Mouse (Mus musculus) layer of hippocampus, adult 8-10 months (tissue): ENCODE data around the gene Gria2. TPM values are rescaled to one million over a fixed set of nuclear protein-coding genes. Genes with fewer than 3 reads are reported as not detected.

ENCODE experiments used
- DNase-seq, 2 experiments: peaks; one replicate each; pipeline ENCODE4 v3.0.0; 2022; ENCODE audit warnings: low spot score in 2 of 2
- total RNA-seq, 4 experiments: library from RNA; stranded (reverse); gene quantifications; 2 replicates each; pipeline ENCODE4 v1.2.4; 2022

Gene Gria2
- 100 to 1,000 TPM; 547 to 714 (median 646) TPM for total RNA-seq

DNA sequence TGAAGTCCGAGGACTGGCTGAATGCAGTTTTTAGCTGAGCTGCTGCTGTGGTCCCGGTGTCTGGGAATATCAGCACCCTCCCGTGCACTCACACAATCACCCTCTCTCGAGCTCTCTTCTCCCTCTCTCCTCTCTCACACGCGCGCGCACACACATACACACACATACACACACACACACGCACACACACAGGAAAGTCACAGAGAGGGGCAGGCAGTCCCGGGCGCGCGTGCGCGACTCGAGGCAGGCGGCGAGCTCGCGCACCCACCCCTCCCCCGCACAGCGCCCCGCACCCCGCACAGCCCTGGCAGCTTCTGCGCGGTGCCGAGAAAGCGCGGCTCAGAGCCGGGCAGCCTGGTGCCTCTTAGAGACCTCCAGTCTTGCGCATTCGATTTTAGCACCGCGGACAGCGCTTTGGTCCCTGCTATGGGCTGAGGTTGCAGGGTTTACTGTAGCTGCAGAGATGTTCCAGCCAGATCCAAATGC lies at the start of gene Gria2:
Gria2 (minus strand) TSS at position 240 of the 486 bp plus-strand sequence.
- peak; percentile 88 to 90 for DNase-seq

DNA sequence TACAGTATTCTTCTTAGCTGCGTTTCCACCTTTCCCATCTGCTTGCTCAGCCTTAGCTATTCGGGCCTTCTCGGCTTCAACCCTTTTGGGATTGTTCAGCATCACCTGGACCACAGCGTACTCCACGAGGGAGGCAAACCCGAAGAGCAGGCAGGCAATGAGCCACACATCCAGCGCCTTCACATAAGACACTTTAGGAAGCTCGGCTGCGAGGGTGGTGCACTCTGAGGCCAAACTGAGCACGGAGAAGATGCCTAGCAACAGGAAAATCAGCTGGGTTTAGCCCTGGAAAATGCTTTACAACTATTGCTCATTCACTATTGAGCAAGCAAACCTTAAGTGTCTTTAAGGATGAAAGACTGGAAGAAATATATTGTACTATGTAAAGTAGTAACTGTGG lies 48.3 kb upstream of the Gria2 start:
- DNase-seq: no peak

DNA sequence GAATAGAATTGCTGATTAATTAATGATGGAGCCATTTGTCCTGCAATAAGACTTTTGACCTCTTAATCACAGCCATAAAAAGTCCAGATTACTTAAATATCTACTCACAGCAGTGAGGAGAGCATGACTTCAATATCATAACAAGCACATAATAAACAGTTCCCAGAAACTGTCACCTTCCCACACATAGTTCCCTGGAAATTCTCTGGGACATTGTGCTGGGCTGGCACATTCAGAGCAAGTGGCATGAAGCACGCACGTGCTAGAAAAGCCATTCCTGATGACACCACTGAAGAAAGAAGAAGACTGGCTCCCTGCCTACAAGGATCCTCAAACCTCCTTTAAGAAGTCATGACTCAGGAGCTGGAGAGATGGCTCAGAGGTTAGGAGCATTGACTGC lies 43.0 kb upstream of the Gria2 start:
- DNase-seq: no peak

DNA sequence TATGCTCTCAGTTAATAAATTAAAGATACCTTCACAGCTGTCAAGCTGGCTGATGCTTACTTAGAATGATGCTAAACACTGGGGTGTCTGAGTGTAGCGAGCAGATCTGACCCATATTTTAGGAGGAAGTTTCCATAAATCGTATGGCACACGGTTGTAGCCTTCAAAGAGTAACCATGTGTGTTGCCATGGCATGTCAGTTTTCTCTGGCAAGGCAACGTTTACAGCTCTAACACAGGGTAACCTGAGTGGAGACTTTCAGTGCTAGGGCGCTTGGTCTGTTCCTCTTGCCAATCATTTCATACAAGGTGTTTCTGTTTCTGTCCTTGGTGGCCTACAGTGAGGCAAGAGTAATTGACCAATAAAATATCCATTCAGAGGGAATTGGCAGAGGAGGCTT lies 37.2 kb upstream of the Gria2 start:
- no peak for DNase-seq

DNA sequence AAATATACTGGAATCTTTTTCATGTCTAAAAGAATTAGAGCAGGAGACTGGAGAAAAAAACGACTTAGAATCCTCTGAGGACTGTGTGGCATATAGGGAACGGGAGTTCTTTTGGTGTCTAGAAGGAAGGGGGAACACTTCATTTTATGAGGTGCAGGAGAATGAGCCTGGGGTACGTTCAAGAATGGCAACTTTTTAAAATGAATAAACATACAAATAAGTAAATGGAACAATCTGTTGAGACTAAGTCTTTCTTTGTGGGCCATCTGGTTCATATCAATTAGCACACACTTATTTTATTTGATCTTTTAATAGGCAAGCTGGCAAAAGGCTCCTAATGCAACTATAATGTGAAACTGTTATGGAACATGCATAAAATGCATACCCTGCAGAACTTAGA lies 34.9 kb upstream of the Gria2 start:
- DNase-seq: no peak

DNA sequence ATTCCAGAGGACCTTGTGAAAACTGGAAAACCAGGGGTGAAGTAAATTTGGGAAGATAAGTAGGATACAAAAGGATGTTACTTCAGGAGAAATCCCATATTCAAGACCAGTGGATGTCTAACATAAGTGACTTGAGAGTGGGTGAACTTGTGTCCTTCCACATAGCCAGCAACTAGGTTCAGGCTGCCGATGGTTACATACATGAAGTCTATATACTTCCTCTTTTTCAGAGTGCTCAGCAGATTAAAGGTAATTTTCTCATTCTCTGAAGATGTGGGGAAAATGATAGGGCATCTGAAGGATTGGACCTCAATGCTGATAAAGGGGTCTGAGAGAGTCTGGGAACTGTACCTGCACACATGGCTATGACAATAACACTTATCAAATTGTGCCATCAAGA lies 21.3 kb upstream of the Gria2 start:
- no peak for DNase-seq

DNA sequence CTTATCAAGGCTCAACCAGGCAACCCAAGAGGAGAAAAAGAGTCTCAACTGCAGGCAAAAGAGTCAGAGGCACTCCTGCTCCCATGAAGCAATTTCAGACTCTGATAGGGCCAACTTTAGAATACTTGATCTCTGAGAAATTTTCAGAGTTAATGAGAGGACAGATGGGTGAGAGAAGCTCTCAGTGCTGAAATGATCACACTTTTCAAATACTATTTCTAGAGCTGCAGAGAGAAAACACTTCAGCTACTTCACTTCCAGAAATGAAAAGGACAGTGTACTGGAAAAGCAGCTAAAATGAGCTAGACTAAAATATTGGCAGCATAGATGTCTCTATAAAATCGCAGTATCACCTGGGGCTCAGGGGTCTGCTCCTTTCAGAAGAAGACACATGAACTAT lies 16.0 kb upstream of the Gria2 start:
- no peak for DNase-seq

DNA sequence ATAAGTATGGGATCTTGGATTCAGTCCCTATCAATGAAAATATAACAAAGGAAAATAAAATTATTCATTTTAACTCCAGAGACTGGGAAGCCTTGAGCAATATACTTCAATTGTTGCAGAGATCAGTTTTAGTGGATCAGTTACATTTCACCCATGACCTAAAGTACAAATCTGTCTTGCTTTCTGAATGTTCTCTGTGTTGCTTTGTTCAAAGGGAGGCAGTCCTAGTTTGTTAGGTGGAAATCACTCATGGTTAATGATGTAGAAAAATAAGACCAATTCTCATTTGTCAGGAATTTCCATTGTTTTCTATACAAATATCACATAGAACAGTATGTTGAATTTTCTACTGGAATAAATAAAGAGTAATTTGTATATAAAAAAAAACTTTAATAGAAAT lies 11.1 kb upstream of the Gria2 start:
- DNase-seq: no peak

DNA sequence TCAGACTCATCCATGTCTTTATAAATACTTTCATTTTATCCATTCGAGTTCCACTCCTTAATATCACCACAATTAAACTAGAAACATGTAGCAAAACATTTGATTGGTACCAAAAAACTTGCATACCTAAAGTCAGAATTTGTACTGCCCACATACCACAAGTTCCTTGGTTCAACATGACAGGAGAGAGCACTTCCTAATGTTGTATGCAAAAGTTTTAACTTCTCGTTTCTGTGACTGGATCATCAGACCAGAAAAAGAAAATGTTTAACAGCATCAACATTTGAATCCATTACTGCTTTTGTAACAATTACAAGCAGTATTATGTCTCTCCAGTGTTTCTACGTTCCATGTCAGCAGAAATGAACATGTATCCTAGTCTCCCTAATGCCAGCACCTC lies 9.6 kb upstream of the Gria2 start:
- DNase-seq: no peak

DNA sequence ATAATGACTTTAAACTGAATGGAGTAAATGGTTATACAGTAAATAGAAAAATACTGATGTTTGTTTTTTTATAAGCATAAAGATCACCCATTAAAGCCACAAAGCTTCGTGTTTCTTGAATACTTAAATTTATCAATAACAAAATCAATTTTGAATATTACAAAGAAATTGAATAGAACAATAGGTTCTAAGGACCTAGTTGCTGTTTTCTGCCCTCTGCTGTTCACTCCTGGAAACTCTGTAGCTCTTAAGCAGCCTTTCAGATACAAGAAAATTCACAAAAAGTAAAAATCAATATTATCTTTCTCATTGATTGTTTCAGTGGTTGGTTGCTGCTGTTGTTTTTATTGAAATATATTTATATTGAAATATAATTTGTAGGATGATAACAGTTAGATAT lies 2.7 kb upstream of the Gria2 start:
- DNase-seq: no peak

DNA sequence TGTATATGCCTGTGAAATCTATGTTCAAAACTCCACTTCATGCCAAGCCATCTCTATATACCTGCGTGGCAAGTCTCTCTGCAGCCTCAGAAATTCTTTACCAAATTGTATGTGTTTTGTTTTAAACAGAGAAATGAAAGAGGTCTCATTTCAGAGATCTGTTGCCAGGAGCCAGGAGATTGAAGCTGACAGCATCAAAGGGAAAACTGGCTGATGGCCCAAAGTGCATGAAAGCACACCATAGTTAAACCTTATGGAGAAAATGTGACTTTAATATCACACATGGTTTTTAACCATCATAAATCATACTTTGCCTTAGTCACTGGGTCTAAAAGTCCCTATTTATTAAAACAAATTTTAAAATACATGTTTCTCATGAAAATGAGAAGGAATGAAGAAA lies 1.2 kb upstream of the Gria2 start:
- no peak for DNase-seq

DNA sequence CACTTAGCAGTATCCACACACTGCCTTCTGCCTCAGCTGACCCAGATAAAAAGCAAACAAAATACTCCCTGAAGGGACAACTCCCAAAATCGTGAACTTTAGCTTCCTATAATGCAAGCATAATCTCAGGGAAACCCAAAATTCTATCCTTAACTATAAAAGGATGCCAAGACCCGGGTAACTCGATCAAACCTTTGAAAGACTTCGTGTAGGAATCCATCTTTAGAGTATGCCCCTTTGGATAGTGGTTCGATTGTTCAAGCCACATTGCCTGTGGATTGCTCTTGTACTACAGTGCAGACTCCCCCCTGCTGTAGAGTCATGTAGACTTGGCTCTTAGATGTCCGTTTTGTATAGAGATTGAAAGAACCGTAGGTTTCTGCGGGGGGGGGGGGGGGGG lies 576 bp upstream of the Gria2 start:
- DNase-seq: no peak

DNA sequence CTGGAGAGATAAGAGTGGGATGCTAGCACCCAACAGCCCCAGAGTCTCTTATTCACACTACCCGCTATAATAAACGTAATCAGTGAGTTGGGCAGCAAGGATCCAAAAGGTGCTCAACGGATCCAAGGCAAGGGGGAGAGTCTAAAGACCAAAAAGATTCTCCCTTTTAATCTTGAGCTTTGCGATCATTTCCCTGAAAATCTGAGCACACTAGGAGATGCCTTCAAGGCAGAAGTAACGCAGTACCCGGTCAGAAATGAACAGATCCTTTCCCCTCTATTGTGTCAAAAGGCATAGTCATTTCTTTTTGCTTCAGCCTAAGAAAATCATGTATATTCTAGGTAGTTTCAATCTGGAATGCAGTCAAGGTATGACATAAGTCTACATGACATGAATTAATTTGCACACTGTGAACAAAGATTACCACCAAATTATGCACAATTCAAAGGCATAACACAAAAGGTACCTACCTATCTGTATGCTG lies 766 bp downstream of the Gria2 start:
- no peak for DNase-seq

DNA sequence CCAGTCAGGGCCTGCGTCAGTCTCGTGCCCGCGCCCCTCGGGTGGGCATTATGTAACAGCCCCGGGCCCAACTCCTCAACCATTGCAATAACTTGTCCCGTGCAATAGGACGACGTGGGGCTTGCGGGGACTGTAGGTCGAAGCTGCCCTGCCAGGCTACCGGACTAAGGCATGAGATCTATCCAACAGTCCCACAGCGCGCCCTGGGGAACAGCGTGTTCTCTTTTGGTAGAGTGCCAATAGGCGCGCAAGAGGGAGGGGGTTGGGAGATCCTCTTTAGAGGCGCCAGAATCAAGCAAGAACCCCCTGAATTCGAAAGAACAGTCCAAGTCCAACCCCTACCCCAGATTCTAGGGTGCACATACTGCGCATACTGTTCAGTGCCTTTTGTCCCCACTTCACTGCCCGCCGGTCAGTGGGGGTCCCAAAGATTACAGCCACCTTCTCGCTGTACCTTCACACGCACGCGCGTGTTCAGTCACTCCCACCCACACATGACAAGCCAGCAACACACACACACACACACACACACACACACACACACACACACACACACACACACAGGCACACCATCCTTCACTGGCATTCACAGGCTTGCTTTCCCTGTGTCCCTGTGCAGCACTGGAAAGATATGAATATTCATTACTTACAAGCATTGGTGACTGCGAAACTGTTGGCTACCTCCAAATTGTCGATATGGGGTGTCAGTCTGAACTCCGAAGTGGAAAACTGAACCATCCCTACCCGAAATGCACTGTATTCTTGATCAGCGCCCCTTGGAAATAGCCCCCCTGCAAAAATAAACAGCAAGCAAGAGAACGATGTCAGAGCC lies 1.4 kb downstream of the Gria2 start:
- peak; percentile 74 to 75 for DNase-seq

DNA sequence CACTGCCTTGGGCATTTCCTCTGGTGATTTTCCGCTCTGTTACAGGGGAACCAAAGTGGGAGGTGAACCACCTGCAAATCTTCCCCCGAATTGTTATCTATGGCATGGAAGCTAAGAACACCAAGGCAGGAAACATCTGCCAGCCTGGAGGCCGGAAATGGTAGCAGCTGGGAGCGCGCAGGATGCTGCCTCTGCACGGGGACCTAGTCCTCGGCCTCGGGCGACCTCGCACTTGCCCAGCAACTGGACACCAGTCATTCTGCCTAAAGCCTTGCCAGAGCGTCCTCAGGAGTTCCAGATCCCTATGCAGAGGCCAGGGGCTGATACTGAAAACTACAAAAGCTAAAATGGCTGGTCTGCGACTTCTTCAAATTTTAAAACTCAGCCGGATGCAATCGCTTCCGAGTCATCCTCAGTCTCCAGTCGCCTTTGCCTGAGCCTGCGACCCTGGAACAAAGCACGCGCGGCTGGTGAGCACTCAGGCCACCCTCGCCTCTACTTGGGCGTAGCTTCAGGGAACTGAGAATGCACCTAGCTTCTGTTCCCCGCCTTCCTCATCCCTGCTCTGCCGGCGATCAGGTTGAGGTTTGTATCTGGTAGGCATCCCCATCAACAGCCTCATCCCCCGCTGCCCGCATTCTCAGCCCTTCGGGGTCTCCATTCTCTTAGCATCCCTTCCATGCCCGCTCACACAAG lies 2.2 kb downstream of the Gria2 start:
- DNase-seq: peak; percentile 53

DNA sequence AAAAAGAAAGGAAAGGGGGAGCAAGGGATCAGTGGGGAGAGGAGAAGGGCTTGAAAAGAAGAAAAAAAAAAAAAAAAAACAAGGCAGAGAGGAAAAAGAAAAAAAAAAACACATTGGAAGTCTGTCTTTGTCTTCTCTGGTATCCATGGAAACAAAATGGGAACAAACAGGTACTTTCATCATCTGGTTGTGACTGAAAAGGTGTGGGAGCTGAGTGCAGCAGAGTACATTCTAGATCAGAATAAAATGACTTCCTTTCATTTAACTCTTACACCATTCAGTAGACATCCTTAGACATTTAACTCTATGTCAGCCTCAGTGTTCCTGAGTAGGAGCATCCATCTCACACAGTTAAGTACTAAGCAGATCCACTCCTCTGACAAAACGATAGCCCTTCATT lies 4.7 kb downstream of the Gria2 start:
- DNase-seq: no peak

DNA sequence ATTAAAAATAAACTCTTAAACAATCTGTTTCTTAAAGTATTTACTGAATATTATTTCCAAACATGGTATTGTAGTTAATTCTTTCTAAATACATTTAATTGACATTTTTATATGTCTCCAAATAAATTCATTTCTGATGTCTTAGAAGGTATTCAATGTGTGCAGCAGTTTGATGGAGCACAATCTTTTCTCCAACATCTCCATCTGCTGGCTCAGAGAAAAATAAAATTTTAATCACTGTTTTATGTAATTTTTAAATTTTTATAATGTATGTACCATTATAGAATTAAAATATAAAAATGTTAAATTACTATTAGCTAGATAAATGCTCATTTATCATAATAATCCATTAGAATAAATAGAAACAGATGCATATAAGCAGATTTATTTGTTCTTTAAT lies 5.9 kb downstream of the Gria2 start:
- DNase-seq: no peak

DNA sequence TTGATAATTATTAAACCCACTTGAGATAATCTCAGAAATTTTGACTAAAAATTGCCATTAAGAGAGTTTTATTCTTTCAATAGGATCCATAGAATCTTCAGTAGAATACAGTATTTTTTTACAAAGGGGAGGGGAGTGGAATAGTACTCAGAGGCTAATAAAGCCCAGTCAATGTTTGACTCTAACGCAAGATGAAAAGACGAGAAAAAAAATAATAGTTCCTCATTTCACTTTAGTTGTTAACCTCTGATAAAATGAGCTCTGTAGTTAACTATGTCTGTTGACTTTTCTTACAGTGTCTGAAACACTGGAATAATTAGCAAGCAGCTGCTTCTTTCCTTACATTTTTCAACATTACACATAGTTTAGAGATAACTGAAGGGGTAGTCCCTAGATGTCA lies 7.4 kb downstream of the Gria2 start:
- no peak for DNase-seq

DNA sequence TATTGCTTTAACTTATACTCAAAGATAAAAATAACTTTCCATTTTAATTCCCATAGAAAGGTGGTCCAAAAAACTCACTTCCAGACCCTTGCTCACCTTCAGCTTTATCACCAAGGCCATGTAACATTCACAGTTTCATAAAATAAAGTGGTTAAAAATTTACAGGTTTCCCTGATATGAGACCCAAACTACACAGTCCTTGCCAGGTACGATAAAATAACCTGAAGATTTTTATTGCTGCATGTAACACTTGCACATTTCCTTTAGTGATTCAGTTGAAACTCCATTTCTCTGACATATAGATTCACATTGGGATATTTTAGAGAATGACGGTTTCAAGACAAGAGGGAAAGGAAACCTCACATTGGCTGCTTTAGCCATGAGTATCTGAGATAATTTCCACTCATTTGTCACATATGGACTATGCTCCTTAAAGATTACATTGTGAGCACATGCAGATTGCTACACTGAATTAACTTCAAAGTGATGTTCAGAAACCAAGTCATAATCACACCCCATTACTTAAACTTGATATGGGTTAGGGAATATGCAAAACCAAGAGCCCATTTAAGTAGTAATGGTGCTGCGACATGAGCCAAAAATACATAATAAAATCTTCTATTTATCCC lies 15.4 kb downstream of the Gria2 start:
- DNase-seq: no peak

DNA sequence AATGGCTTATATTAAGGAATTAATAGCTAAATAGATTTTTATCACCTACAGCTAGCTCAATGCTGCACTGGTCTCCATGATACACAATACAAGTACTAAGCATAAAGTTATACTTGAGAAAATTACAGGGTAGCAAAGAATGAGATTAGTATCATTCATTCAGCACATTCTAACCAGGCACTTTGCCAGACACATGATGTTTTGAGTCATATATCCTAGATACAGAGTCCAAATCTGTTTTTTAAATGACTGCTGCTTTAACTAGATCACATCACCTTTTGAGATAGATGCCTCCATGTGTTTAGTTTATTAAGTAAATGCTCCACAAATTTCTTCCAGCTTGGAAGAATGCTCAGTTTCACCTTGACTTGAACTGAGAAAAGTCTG lies 21.5 kb downstream of the Gria2 start:
- DNase-seq: no peak

DNA sequence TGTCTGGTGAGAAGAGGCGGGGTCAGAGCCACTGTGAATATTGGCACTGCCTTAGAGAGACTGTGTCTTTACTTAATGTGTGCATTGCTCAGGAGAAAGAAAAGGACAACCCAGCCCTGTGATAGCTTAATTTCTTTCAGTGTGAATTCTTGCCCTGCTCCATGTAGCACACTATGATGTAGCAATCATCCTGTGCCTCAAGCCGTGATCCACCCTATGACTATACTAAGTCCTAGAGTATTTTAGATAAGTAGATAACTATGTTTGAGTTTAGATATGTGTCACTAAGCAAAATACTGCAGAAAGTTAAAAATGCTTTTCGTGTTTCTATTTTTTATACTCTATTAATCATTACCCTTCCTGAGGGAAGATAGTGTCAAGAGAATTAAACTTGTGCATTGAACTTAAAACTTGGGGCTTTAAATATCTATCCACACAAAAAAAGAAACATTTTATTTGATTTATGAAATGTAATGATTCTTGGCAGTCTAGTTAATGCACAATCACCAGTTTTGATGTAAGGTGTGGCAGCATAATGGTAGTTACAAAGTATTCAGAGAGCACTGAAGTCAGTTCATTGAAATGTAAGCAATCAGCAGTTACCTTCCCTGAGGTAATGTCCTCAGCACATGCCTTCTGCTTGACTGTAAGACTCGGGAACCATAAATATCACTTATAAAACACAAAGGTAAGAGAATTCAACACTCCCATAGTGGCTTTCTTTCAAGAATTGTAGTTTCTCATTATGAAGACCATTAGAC lies 22.1 kb downstream of the Gria2 start:
- no peak for DNase-seq

DNA sequence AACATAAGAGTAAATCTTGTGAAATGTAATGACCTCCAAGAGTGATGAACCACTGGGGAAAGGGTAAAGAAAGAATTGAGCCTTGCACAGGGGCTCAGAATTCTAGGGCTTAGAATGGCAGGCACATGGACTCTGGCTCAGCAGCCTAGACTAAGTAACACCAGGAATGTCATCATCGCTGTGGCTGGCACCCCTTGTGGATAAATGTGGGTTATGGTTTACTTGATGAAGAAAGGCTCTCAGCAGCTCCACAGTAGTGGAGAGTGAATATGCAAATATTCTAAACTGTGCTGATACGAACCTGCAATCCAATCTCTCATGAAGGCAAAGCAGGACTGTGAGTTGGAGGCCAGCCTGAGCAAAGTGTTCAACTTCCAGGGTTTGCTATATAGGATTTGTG lies 26.0 kb downstream of the Gria2 start:
- DNase-seq: no peak
